Mouse (Mus musculus): ENCODE measurements around the gene Lipc. TPM values are rescaled to one million over a fixed set of nuclear protein-coding genes. Genes with fewer than 3 reads are reported as not detected.

Gene Lipc
- polyA plus RNA-seq, 1 experiment from 2014 or later, result 15.4 TPM

DNA sequence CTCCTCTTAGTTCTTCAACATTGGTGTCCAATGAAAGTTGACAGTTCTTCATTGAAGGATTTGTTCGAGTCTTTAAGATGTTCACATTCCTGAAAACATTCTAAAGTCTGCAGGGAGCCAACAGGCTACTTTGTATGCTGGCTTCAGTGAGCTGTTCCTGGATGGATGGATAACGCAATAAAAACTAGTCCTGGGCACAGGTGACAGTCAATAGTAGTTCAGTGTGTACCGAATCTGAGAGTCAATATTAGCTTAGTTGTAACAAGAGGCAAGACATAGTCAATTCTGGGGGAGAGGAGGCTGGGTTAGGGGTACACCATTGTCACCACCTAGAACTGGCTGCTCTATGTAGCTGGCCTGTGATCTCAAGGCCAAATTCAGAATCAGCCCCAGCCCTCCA is 17.2 kb upstream of the Lipc start:
- H3K4me2 ChIP-seq, result no peak overlapping the region
- H3K27me3 ChIP-seq (replicated peaks), result no peaks in the 10 kb centered on the region
- no peak for ATAC-seq
- 56% methylated on average over 3 of the region's 3 CpGs for WGBS (ENCODE audit: insufficient replicate concordance)
- H3K4me1 ChIP-seq, result no peaks in the 10 kb centered on the region
- no peak overlapping the region for H3K9ac ChIP-seq
- H3K9me3 ChIP-seq (replicated peaks), result no peaks in the 10 kb centered on the region
- no peak overlapping the region for H3K4me3 ChIP-seq
- H3K27ac ChIP-seq, result no peak overlapping the region
- no peaks in the 10 kb centered on the region for H3K36me3 ChIP-seq

GRCm38 (mm10) chr9:70965999-70966994 is 14.3 kb upstream of the Lipc start:
- Histone ChIP-seq H3K4me1 (no peaks in the 10 kb centered on the region), H3K36me3 (no peaks in the 10 kb centered on the region), H3K4me3 (no peak overlapping the region), H3K4me2 (no peak overlapping the region), H3K27me3 (replicated peaks) (no peaks in the 10 kb centered on the region), H3K9ac (no peak overlapping the region), H3K27ac (no peak overlapping the region), H3K9me3 (replicated peaks) (no peaks in the 10 kb centered on the region)
- no peak for ATAC-seq
- 67% methylated on average over 17 of the region's 17 CpGs for WGBS (ENCODE audit: insufficient replicate concordance)

DNA sequence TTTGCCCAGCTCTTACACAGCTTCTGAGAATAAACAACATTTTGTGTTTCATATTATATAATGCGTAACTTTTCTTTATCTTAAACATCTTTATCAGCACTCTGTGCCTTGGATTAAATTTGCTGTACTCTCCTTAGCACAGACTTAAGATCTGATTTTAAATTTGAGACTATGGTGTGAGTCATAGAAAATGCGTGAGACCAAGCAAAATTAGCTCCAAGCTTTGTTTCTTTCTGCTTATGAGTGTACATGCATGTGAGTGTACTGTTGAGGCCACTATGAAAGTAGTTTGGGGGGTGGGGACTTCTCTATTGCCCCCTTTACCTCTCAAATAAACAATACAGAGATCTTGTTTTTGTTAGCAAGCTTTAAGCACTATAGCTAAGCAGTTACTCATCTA is 13.4 kb upstream of the Lipc start:
- Histone ChIP-seq H3K4me3 (no peak overlapping the region), H3K9me3 (replicated peaks) (no peaks in the 10 kb centered on the region), H3K4me1 (no peaks in the 10 kb centered on the region), H3K4me2 (no peak overlapping the region), H3K27ac (no peak overlapping the region), H3K9ac (no peak overlapping the region), H3K27me3 (replicated peaks) (no peaks in the 10 kb centered on the region), H3K36me3 (no peaks in the 10 kb centered on the region)
- no peak for ATAC-seq
- WGBS (ENCODE audit: insufficient replicate concordance), result 73% methylated on average over 2 of the region's 2 CpGs

- H3K9ac ChIP-seq, result no peak overlapping the region
- no peak overlapping the region for H3K27ac ChIP-seq
- H3K4me1 ChIP-seq, result no peaks in the 10 kb centered on the region
- no peak overlapping the region for H3K4me2 ChIP-seq
- no peak overlapping the region for H3K4me3 ChIP-seq
- H3K27me3 ChIP-seq (replicated peaks), result no peaks in the 10 kb centered on the region
- no peak for ATAC-seq
- no peaks in the 10 kb centered on the region for H3K36me3 ChIP-seq
- H3K9me3 ChIP-seq (replicated peaks), result no peaks in the 10 kb centered on the region
- WGBS (ENCODE audit: insufficient replicate concordance), result 70% methylated on average over 4 of the region's 4 CpGs
These were observed 13.0 kb upstream of the Lipc start for GRCm38 (mm10) chr9:70965011-70965410.

- no peaks in the 10 kb centered on the region for H3K4me1 ChIP-seq
- H3K4me3 ChIP-seq, result no peak overlapping the region
- ATAC-seq, result no peak
- no peaks in the 10 kb centered on the region for H3K27me3 ChIP-seq (replicated peaks)
- no peak overlapping the region for H3K9ac ChIP-seq
- H3K27ac ChIP-seq, result no peak overlapping the region
- no peak overlapping the region for H3K4me2 ChIP-seq
- WGBS (ENCODE audit: insufficient replicate concordance), result 77% methylated on average over 7 of the region's 7 CpGs
- H3K9me3 ChIP-seq (replicated peaks), result no peaks in the 10 kb centered on the region
- no peaks in the 10 kb centered on the region for H3K36me3 ChIP-seq
These were observed 11.4 kb upstream of the Lipc start for GRCm38 (mm10) chr9:70963461-70963891.

- Histone ChIP-seq H3K27me3 (replicated peaks) (no peaks in the 10 kb centered on the region), H3K4me3 (no peak overlapping the region), H3K9me3 (replicated peaks) (no peaks in the 10 kb centered on the region), H3K4me1 (no peaks in the 10 kb centered on the region), H3K4me2 (no peak overlapping the region), H3K27ac (no peak overlapping the region), H3K36me3 (no peaks in the 10 kb centered on the region), H3K9ac (no peak overlapping the region)
- no peak for ATAC-seq
- WGBS (ENCODE audit: insufficient replicate concordance), result 76% methylated on average over 2 of the region's 2 CpGs
These were observed 10.9 kb upstream of the Lipc start for GRCm38 (mm10) chr9:70962781-70963455.

DNA sequence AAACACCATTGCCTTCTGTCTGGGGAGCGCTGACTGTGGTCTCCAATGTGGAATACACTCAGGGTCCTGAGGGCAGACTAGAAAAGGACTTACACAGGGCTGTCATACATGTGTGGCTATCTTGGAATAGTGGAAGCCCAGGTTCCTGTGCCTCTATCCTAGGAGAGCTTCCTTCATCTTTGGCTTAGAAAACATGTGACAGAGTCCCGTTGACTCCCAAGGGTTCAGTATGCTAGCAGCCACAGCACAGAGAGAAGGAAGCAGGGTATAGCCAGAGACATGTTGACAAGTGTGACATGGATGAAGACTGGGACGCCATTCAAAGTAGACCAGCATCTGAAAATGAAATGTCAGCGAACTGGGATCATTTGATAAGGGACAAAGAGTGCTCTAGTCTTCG is 8.3 kb upstream of the Lipc start:
- Histone ChIP-seq H3K27ac (no peak overlapping the region), H3K9ac (no peak overlapping the region), H3K4me2 (no peak overlapping the region), H3K36me3 (no peaks in the 10 kb centered on the region), H3K9me3 (replicated peaks) (no peaks in the 10 kb centered on the region), H3K4me1 (no peaks in the 10 kb centered on the region), H3K4me3 (no peak overlapping the region), H3K27me3 (replicated peaks) (no peaks in the 10 kb centered on the region)
- 68% methylated on average over 5 of the region's 5 CpGs for WGBS (ENCODE audit: insufficient replicate concordance)
- no peak for ATAC-seq

GRCm38 (mm10) chr9:70959866-70960265 is 7.8 kb upstream of the Lipc start:
- no peaks in the 10 kb centered on the region for H3K9me3 ChIP-seq (replicated peaks)
- H3K4me2 ChIP-seq, result no peak overlapping the region
- no peak overlapping the region for H3K27ac ChIP-seq
- H3K4me3 ChIP-seq, result no peak overlapping the region
- H3K4me1 ChIP-seq, result no peaks in the 10 kb centered on the region
- ATAC-seq, result no peak
- 69% methylated on average over 5 of the region's 5 CpGs for WGBS (ENCODE audit: insufficient replicate concordance)
- no peak overlapping the region for H3K9ac ChIP-seq
- no peaks in the 10 kb centered on the region for H3K36me3 ChIP-seq
- no peaks in the 10 kb centered on the region for H3K27me3 ChIP-seq (replicated peaks)

DNA sequence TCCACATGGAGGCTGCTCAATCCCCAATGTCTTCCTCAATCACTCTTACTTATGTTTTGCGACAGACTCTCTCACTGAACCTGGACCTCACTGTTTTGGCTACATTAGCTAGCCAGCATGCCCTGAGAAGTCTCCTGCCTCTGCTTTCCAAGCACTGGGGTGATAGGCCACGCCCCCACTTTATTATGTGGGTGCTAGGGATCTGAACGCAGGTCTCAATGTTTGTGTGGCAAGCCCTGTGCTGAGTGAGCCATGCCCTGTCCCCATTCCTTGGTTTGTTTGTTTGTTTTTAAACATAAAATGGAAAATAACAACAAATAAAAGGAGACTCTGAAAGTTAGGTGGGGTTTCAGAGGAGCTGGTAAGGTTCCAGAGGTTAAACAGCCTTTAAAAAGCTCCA is 7.4 kb upstream of the Lipc start:
- H3K4me1 ChIP-seq, result no peaks in the 10 kb centered on the region
- H3K27me3 ChIP-seq (replicated peaks), result no peaks in the 10 kb centered on the region
- H3K4me2 ChIP-seq, result no peak overlapping the region
- no peak overlapping the region for H3K9ac ChIP-seq
- no peaks in the 10 kb centered on the region for H3K9me3 ChIP-seq (replicated peaks)
- no peak overlapping the region for H3K27ac ChIP-seq
- no peak for ATAC-seq
- 76% methylated on average over 3 of the region's 3 CpGs for WGBS (ENCODE audit: insufficient replicate concordance)
- no peak overlapping the region for H3K4me3 ChIP-seq
- H3K36me3 ChIP-seq, result no peaks in the 10 kb centered on the region

DNA sequence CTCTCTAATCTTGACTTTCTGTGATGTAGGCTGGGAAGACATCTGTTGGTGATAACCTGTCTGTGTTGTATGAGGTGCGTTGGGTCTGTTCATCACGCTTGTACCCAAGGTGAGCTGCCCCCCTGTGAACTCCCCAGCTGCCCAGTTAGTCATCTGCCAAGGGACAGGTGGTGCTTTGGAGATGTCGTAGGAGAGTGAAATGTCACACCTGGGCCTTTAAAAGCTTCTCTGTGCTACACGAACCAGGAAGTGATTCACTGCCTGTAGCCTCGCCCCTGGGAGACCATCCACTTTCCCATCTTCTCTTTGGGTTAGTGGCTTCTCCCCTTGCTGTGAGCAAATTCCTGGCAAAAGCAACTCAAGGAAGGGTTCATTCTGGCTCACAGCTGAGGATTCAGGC is 6.4 kb upstream of the Lipc start:
- no peak for ATAC-seq
- Histone ChIP-seq H3K4me2 (no peak overlapping the region), H3K36me3 (no peaks in the 10 kb centered on the region), H3K4me1 (0 out of 2 replicates have a peak, but pooled peaks cover 3% of the 10 kb centered on the region), H3K27me3 (replicated peaks) (no peaks in the 10 kb centered on the region), H3K27ac (no peak overlapping the region), H3K9me3 (replicated peaks) (no peaks in the 10 kb centered on the region), H3K4me3 (no peak overlapping the region), H3K9ac (no peak overlapping the region)
- 60% methylated on average over 5 of the region's 5 CpGs for WGBS (ENCODE audit: insufficient replicate concordance)

DNA sequence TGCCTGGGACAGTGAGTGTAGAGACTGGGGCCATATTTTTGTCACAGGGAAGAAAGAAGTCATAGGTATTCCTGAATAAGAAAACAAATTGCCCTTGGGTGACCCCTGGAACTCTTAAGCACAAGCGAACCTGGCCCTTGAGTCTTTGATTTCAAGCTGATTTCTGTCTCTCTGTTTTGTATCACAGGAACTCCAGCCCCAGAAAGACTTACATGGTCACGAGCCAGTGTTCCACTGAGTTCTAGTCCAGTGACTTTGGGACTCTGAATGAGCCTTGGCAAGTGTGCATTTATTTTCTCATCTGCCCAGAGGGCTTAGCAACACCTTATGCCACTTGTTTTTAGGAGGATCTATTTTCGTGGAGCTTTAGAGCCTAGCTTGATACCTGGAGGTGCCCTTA is 5.7 kb upstream of the Lipc start:
- H3K27me3 ChIP-seq (replicated peaks), result no peaks in the 10 kb centered on the region
- 64% methylated on average over 3 of the region's 3 CpGs for WGBS (ENCODE audit: insufficient replicate concordance)
- H3K9me3 ChIP-seq (replicated peaks), result no peaks in the 10 kb centered on the region
- no peak for ATAC-seq
- H3K4me2 ChIP-seq, result no peak overlapping the region
- H3K4me3 ChIP-seq, result no peak overlapping the region
- H3K27ac ChIP-seq, result no peak overlapping the region
- no peaks in the 10 kb centered on the region for H3K36me3 ChIP-seq
- H3K9ac ChIP-seq, result no peak overlapping the region
- H3K4me1 ChIP-seq, result 0 out of 2 replicates have a peak, but pooled peaks cover 8% of the 10 kb centered on the region

DNA sequence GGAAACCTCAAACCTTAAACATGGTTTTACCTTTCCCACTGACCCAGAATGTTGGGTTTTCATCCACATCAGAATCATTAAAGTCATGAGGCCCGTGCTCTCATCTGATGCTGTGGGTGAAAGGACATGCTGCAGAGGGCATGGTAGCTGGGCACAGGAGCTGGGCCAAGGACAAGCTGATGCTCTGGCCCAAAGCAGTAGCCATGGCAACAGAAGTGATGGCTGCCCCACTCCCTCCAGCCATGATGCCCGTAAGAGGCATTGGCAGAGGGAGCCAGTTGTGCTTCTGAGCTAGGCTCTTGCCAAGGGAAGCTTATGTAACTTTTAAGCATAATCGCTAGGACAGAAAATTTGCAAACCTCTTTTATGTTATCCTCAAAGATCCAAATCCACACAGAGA is 2.2 kb upstream of the Lipc start:
- Histone ChIP-seq H3K9me3 (replicated peaks) (no peaks in the 10 kb centered on the region), H3K9ac (no peak overlapping the region), H3K36me3 (no peaks in the 10 kb centered on the region), H3K27ac (no peak overlapping the region), H3K4me2 (no peak overlapping the region), H3K4me3 (no peak overlapping the region), H3K27me3 (replicated peaks) (no peaks in the 10 kb centered on the region), H3K4me1 (0 out of 2 replicates have a peak, but pooled peaks cover 8% of the 10 kb centered on the region)
- 70% methylated on average over 3 of the region's 3 CpGs for WGBS (ENCODE audit: insufficient replicate concordance)
- ATAC-seq, result no peak

Measured in liver, embryonic 12.5 days (tissue).